Mouse (Mus musculus) cerebellum, adult 18-20 months (tissue): Measurements from ENCODE around the gene Tmem100.

ENCODE experiments used
- DNase-seq, 2 experiments: peaks; one replicate each; pipeline ENCODE4 v3.0.0; 2021

Tmem100 gene

DNA sequence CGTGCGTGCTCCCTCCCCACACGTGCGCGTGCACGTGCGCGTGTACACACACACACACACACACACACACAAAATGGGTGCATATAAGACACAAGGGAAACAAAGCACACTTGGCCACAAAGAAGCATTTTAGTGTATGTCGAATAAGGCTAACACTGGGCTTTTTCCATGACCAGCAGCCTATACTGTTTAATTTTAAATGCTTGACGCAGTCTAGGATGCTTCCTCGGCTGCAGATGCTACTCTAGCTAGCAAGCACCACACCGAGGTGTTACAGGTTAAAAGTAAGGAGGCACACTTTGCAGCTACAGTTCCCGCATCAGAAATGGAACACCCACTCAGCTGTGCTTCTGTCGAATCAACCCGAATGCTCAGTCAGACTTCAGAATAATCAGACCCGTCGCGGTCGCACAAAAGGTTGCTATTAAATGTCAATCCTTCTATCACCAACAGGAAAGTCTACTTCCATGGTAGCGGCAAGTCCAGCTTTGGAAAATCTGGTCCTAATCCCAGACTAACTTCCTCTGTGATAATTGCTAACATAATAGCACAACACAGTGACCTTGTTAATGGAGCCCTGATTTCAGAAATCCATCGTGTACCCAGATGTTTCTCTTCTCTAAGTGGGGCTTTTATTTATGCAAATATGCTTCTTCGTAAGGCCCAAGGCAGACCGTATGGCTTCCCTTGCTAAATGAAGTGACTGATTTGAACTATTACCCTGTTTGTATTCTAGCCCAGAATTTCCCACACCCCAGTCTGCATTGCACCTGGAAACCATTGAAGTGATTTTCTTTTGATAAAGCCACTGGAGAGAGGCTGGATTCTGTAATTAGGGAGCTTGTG, 36.5 kb downstream of the Tmem100 start:
- DNase-seq = no peak

- DNase-seq = no peak
Observed at GRCm38 (mm10) chr11:90071747-90072146, 41.6 kb downstream of the Tmem100 start.

GRCm38 (mm10) chr11:90073201-90073600, 43.1 kb downstream of the Tmem100 start:
- DNase-seq = no peak

- no peak for DNase-seq
Observed at GRCm38 (mm10) chr11:90076666-90077065, 46.5 kb downstream of the Tmem100 start.

GRCm38 (mm10) chr11:90080678-90081267, 50.6 kb downstream of the Tmem100 start:
- no peak for DNase-seq

DNA sequence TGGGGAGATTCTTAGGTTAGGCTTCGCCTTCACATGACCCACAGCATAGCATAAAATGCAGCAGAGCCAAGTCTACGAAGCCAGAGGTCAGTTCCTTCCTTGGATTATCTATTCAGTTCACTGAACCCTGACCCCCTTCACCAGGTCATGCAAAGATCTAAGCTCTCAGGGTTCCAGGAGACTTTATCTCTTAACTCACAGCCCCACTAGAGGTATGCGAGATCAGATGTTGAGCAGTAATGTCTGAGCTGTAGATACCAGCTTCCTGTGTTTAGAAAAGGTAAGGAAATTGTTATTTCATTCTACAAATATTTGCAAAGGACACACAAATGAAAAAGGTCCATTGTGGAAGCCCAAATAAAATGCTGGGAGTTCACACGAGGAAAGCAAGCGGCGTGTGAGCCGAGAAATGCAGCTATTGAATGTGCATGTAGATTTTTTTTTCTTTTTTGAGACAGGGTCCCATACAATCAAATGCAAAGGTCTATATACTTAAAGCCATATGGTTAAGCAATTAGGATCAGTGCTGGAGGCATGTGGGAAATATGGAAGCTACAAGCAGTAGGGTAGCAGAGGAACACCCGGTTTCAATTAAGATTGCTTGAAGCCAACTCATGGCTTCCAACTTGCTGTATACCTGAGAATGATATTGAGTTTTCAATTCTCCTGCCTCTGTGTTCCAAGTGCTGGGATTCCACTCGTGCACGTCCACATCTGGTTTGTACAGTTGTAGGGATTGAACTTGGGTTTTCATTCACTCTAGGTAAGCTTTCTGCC, 51.9 kb downstream of the Tmem100 start:
- no peak for DNase-seq

DNA sequence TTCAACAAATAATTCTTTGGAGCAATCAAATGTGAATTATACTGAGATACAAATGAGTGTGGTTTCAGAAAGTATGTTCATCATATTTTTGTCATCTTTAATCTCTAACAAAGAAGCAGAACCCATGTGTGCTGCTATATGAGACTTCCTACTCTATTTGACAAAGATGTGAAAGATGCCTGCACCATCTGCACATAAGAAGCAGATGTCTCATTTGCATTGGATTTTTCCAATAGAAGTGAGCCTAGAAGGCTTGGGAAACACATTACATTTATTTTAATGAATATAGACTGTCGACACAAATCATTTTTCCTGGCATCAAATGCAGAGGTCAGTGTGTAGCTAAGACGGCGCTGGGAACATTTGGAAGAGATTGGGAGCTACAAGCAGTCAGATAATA, 52.9 kb downstream of the Tmem100 start:
- no peak for DNase-seq

- no peak for DNase-seq
Observed at GRCm38 (mm10) chr11:90084166-90084565, 54.0 kb downstream of the Tmem100 start.
